Mouse (Mus musculus): ENCODE results near the gene Plch2. TPM values are rescaled to one million over a fixed set of nuclear protein-coding genes. Genes with fewer than 3 reads are reported as not detected.
A peak's percentile ranks its signal among the peaks of the same experiment; 100 is the strongest.

Plch2 gene
- polyA plus RNA-seq, 1 experiment from 2014 or later, result 15.4 TPM

DNA sequence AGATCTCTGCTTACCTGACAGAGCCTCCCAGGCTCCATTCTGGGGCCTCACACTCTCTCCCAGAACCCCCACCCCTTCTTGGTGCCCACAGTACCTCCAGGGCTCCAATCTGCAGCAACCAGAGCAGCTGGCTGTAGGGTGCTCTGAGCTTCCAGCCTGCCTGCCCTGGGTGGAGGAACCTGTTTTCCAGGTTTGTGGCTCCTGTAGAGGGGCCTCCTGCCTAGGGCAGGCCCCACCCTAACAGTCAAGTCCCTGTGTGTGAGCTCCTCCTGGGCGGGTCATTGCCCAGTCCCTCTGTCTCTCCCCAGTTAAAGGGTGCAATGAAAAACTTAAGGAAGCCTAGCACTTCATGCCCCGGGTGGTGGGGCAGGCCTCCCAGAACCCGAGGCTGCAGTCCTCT lies 7.3 kb upstream of the Plch2 start:
- H3K27ac ChIP-seq (replicated peaks), result peak overlapping the region; percentile 88
- TF ChIP-seq EP300 (optimal IDR thresholded peaks at IDR 0.05), result peak; percentile 37
- TF ChIP-seq CTCF (IDR thresholded peaks at IDR 0.05; ENCODE audit: low read depth), result no peak
- no peaks in the 10 kb centered on the region for H3K9me3 ChIP-seq (ENCODE audit: control insufficient read depth, low read length)
- no peaks in the 10 kb centered on the region for H3K27me3 ChIP-seq (ENCODE audit: control insufficient read depth, insufficient read depth, low read length)
- H3K9ac ChIP-seq (ENCODE audit: low read length), result peak overlapping the region; percentile 56
- WGBS, result 19% methylated on average over 3 of the region's 3 CpGs
- H3K4me1 ChIP-seq (replicated peaks; ENCODE audit: control insufficient read depth, insufficient read depth), result peaks cover 4% of the 10 kb centered on the region; the same call in 1 of the 2 replicates
- DNase-seq (ENCODE audit: low spot score) (peak; percentile 92), ATAC-seq (ENCODE audit: low FRiP score, low TSS enrichment) (peak; percentile 77)
- H3K4me3 ChIP-seq (ENCODE audit: low read depth, low read length), result peak overlapping the region; percentile 31
- H3K36me3 ChIP-seq (ENCODE audit: control insufficient read depth, insufficient read depth, low read length), result no peaks in the 10 kb centered on the region
- peak overlapping the region; percentile 58 for H3K4me2 ChIP-seq (replicated peaks; ENCODE audit: low read depth)

DNA sequence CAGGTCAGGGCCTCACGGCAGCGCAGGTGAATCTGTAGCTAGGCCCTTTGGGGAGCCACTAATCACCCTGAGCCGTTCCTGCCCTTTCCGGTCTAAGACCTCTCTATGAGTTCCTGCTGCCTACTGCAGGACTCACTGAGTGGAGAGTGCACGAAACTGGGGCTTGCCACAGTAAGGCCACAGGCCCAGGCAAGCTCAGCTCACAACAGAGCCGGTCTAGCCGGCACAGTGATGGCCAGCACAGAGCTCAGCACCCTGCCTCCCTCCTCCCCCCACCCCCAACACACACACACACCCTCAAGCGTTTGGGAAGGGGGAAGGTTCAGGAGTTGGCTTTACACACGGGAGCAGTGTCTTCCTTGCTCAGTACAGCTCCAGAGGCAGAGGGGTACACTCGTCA lies 1.7 kb upstream of the Plch2 start:
- peak; percentile 41 for DNase-seq (ENCODE audit: low spot score)
- peak; percentile 39; the same call in 1 of the 2 replicates for ATAC-seq (ENCODE audit: low FRiP score, low TSS enrichment)

DNA sequence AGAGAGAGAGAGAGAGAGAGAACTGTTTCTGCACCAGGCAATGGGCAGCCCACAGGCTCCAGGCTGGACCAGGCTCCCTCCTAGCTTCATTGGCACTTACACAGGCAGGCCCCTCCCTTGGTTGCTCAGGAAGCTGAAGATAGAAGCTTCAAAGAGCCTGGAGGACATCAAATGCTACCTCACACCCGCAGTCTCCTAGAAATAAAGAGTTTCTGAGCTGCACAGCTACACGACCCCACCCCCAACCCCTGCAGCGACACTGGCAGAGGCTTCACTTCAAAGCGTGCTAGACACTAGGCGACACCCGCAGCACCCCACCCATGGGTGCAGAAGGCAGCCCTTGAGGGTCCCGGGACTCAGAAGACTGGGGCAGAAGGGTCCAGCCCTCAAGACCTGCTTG lies 6.5 kb downstream of the Plch2 start:
- no peak overlapping the region for H3K9ac ChIP-seq (ENCODE audit: low read length)
- H3K27me3 ChIP-seq (ENCODE audit: control insufficient read depth, insufficient read depth, low read length), result no peaks in the 10 kb centered on the region
- ATAC-seq (ENCODE audit: low FRiP score, low TSS enrichment) (no peak), DNase-seq (ENCODE audit: low spot score) (no peak)
- H3K4me1 ChIP-seq (replicated peaks; ENCODE audit: control insufficient read depth, insufficient read depth), result no peaks in the 10 kb centered on the region
- H3K36me3 ChIP-seq (ENCODE audit: control insufficient read depth, insufficient read depth, low read length), result no peaks in the 10 kb centered on the region
- TF ChIP-seq EP300 (optimal IDR thresholded peaks at IDR 0.05), result no peak
- no peak for TF ChIP-seq CTCF (IDR thresholded peaks at IDR 0.05; ENCODE audit: low read depth)
- H3K4me2 ChIP-seq (replicated peaks; ENCODE audit: low read depth), result no peak overlapping the region
- 69% methylated on average over 7 of the region's 7 CpGs for WGBS
- H3K27ac ChIP-seq (replicated peaks), result no peak overlapping the region
- H3K9me3 ChIP-seq (ENCODE audit: control insufficient read depth, low read length), result no peaks in the 10 kb centered on the region
- no peak overlapping the region for H3K4me3 ChIP-seq (ENCODE audit: low read depth, low read length)

More for the DNA sequence above, 1.7 kb upstream of the Plch2 start:
- no peaks in the 10 kb centered on the region for H3K36me3 ChIP-seq (ENCODE audit: control insufficient read depth, insufficient read depth, low read length)
- no peaks in the 10 kb centered on the region for H3K27me3 ChIP-seq (ENCODE audit: control insufficient read depth, insufficient read depth, low read length)
- 28% methylated on average over 10 of the region's 10 CpGs for WGBS
- peak overlapping the region; percentile 71 for H3K27ac ChIP-seq (replicated peaks)
- no peaks in the 10 kb centered on the region for H3K9me3 ChIP-seq (ENCODE audit: control insufficient read depth, low read length)
- no peak overlapping the region for H3K9ac ChIP-seq (ENCODE audit: low read length)
- TF ChIP-seq CTCF (IDR thresholded peaks at IDR 0.05; ENCODE audit: low read depth) (no peak), EP300 (optimal IDR thresholded peaks at IDR 0.05) (no peak)
- H3K4me1 ChIP-seq (replicated peaks; ENCODE audit: control insufficient read depth, insufficient read depth), result no peaks in the 10 kb centered on the region; the same call in 1 of the 2 replicates
- 0 out of 2 replicates have a peak overlapping the region, but pooled peaks have one; percentile 20 for H3K4me2 ChIP-seq (replicated peaks; ENCODE audit: low read depth)
- no peak overlapping the region for H3K4me3 ChIP-seq (ENCODE audit: low read depth, low read length)

DNA sequence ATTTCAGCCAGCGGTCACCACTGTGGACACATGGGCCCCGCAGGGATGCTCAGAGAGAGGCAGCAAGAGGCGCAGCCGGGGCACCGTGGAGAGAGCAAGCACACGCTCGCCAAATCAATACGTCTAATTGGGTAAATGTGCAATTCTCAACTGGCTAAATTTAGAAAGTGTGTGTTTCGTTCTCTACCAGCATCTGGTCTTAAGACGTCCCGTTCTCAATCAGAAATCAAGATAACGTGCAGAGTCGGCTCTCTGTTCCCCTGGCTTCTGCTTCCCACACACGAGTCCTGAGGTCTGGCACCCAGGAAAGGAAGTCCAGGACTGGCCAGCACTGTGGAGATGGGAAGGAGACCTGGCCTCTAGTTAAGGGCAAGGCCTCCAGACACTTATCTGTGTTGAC lies 9.9 kb downstream of the Plch2 start:
- Histone ChIP-seq H3K27me3 (ENCODE audit: control insufficient read depth, insufficient read depth, low read length) (no peaks in the 10 kb centered on the region), H3K36me3 (ENCODE audit: control insufficient read depth, insufficient read depth, low read length) (no peaks in the 10 kb centered on the region), H3K9ac (ENCODE audit: low read length) (no peak overlapping the region), H3K9me3 (ENCODE audit: control insufficient read depth, low read length) (no peaks in the 10 kb centered on the region), H3K27ac (replicated peaks) (no peak overlapping the region), H3K4me2 (replicated peaks; ENCODE audit: low read depth) (no peak overlapping the region), H3K4me3 (ENCODE audit: low read depth, low read length) (no peak overlapping the region), H3K4me1 (replicated peaks; ENCODE audit: control insufficient read depth, insufficient read depth) (no peaks in the 10 kb centered on the region)
- DNase-seq (ENCODE audit: low spot score), result no peak
- no peak for ATAC-seq (ENCODE audit: low FRiP score, low TSS enrichment)
- TF ChIP-seq CTCF (IDR thresholded peaks at IDR 0.05; ENCODE audit: low read depth) (no peak), EP300 (optimal IDR thresholded peaks at IDR 0.05) (no peak)
- 75% methylated on average over 14 of the region's 14 CpGs for WGBS

DNA sequence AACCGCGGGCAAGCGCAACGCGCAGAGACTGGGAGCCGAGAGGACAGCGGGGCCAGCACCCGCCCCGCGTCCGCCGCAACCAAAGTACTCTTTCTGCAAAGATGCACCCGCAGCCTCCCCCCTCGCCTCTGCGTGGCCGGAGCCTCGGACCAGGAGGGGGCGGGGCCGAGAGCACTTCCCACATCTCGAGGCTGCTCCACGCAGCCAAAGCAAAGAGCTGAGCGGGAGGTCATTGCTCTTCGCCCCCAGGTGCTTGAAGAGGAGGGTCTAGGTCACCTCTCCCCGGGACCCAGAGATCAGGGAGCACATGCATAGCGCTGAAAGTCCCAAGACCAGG lies 13.3 kb downstream of the Plch2 start:
- no peak for ATAC-seq (ENCODE audit: low FRiP score, low TSS enrichment)
- Histone ChIP-seq H3K4me2 (replicated peaks; ENCODE audit: low read depth) (peak overlapping the region; percentile 38), H3K4me1 (replicated peaks; ENCODE audit: control insufficient read depth, insufficient read depth) (no peaks in the 10 kb centered on the region), H3K27me3 (ENCODE audit: control insufficient read depth, insufficient read depth, low read length) (no peaks in the 10 kb centered on the region), H3K9me3 (ENCODE audit: control insufficient read depth, low read length) (no peaks in the 10 kb centered on the region), H3K9ac (ENCODE audit: low read length) (no peak overlapping the region), H3K36me3 (ENCODE audit: control insufficient read depth, insufficient read depth, low read length) (no peaks in the 10 kb centered on the region), H3K27ac (replicated peaks) (no peak overlapping the region), H3K4me3 (ENCODE audit: low read depth, low read length) (peak overlapping the region; percentile 18; the same call in 1 of the 2 replicates)
- no peak for DNase-seq (ENCODE audit: low spot score)
- no peak for TF ChIP-seq CTCF (IDR thresholded peaks at IDR 0.05; ENCODE audit: low read depth)
- no peak for TF ChIP-seq EP300 (optimal IDR thresholded peaks at IDR 0.05)
- WGBS, result 9% methylated on average over 25 of the region's 25 CpGs

DNA sequence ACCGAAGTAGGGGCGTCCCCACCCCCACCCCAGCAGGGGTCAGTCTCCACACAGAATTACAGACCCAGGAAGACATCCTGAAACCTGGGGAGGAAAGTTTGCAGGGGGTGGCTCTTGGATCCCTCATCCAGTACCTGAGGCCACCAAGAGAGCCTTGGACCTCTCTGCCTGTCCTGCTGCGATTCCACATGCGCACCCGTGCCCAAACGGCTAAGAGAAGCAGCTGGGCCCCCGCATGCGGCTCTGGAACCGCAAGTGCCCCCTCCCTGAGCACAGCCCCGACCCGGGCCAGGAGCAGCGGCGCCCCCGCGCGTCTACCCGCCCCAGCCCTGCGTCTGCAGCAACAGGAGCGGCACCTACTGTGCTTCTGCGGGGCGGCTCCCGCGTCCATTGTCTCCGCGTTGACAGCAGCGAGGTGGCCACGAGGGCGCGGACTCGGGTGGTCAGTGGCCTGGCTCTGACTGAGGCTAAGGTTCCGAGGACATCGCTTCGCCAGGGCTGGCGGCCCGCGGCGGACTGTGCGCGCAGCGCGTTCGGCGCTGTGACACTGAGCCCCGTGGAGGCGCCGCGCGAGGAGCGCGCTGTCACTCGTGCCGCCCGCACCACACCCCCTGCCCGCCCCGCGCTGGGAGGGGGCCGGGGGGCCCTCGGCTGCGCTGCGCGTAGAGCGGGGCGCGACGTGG lies 13.8 kb downstream of the Plch2 start:
- ATAC-seq (ENCODE audit: low FRiP score, low TSS enrichment) (no peak), DNase-seq (ENCODE audit: low spot score) (no peak)
- H3K4me3 ChIP-seq (ENCODE audit: low read depth, low read length), result peak overlapping the region; percentile 18; the same call in 1 of the 2 replicates
- TF ChIP-seq CTCF (IDR thresholded peaks at IDR 0.05; ENCODE audit: low read depth), result no peak
- no peak for TF ChIP-seq EP300 (optimal IDR thresholded peaks at IDR 0.05)
- no peaks in the 10 kb centered on the region for H3K4me1 ChIP-seq (replicated peaks; ENCODE audit: control insufficient read depth, insufficient read depth)
- H3K9ac ChIP-seq (ENCODE audit: low read length), result no peak overlapping the region
- H3K4me2 ChIP-seq (replicated peaks; ENCODE audit: low read depth), result peak overlapping the region; percentile 38
- H3K27me3 ChIP-seq (ENCODE audit: control insufficient read depth, insufficient read depth, low read length), result no peaks in the 10 kb centered on the region
- no peaks in the 10 kb centered on the region for H3K36me3 ChIP-seq (ENCODE audit: control insufficient read depth, insufficient read depth, low read length)
- no peaks in the 10 kb centered on the region for H3K9me3 ChIP-seq (ENCODE audit: control insufficient read depth, low read length)
- 17% methylated on average over 61 of the region's 65 CpGs for WGBS
- no peak overlapping the region for H3K27ac ChIP-seq (replicated peaks)

Measured in stomach, postnatal 0 days (tissue).